Mouse (Mus musculus) liver, adult 2 months (tissue): ENCODE data around the gene Timm22.

Experiments used
- CTCF ChIP-seq: fragments of 200-500 bp; IDR thresholded peaks from 2 replicates; pipeline ENCODE4 v1.5.1; 2011; ENCODE audit warnings: low read depth, low read length, control low read depth
- POLR2A ChIP-seq: fragments of 200-500 bp; IDR thresholded peaks from 2 replicates; pipeline ENCODE4 v1.6.1; 2011; ENCODE audit warnings: low read length, control low read depth; ENCODE audit not compliant: insufficient read depth; ENCODE audit errors: extremely low read depth

GRCm38 (mm10) chr11:76449520-76450201 is 42.9 kb downstream of the Timm22 start:
- TF ChIP-seq CTCF (no peak), POLR2A (no peak)
